Mouse (Mus musculus) CD8-positive naive resting alpha-beta T cell, adult 57 days (primary cell): ENCODE results near the gene Specc1. TPM values are rescaled to one million over a fixed set of nuclear protein-coding genes. Genes with fewer than 3 reads are reported as not detected.

Experiments used
- total RNA-seq: library from RNA; stranded (reverse); gene quantifications from one replicate; pipeline ENCODE4 v1.2.4, GENCODE M21; 2023

Specc1 gene
- total RNA-seq, result 2.4 TPM

GRCm38 (mm10) chr11:61956572-61957295 lies at the start of gene Specc1:
TSS of gene Specc1 (plus strand) at chr11:61956763.

GRCm38 (mm10) chr11:61930098-61930517 lies 26.5 kb upstream of the Specc1 start, which contains the start of gene Akap10:
TSS of gene Akap10 (minus strand) at chr11:61930252.

GRCm38 (mm10) chr11:62248401-62249244 lies 292.1 kb downstream of the Specc1 start, which contains the start of gene Adora2b:
TSS of gene Adora2b (plus strand) at chr11:62248984.

Other genes starting within 250 kb of the Specc1 start
- gene Slc5a10, start 235.9 kb upstream of the Specc1 start, total RNA-seq, result not detected
- gene Prpsap2, start 194.7 kb upstream of the Specc1 start, total RNA-seq, result 43.6 TPM
- 30.0 TPM for gene Ulk2, start 101.7 kb upstream of the Specc1 start, total RNA-seq
- gene Akap10, start 26.5 kb upstream of the Specc1 start, total RNA-seq, result 67.9 TPM